Mouse (Mus musculus) embryonic fibroblast, embryonic 13.5 days (primary cell): Measurements from ENCODE around the gene Map2k4.

Experiments used
- CTCF ChIP-seq: IDR thresholded peaks from 2 replicates; pipeline ENCODE4 v1.5.1; 2011; ENCODE audit warnings: mild to moderate bottlenecking, control low read depth, low read length, moderate library complexity, borderline replicate concordance; ENCODE audit not compliant: insufficient read depth
- POLR2A ChIP-seq: IDR thresholded peaks from 2 replicates; pipeline ENCODE4 v1.6.1; 2011; ENCODE audit warnings: low read depth, mild to moderate bottlenecking, control low read depth, low read length, moderate library complexity

DNA sequence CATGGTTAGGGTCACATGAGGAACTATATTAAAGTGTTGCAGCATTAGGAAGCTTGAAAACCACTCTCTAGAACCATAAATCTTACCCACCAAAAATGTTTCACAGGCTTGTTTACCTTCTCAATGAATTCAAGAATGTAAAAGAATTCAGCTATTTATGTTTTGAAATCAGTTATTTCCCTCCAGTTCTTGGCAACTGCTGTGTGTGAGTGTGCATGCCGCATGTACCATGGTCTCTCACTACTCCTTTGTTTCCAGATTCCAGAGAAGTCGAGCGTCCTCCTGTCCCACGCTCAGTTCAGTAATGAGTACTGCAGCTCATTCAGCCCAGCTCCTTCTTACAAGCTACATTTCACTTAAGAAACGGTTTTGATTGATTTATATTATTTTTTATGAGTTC is 47.3 kb downstream of the Map2k4 start:
- TF ChIP-seq CTCF (no peak), POLR2A (no peak)
